Mouse (Mus musculus) C2C12 (cell line): Measurements from ENCODE around the gene Fam155a.

Experiments used
- CTCF ChIP-seq: IDR thresholded peaks from one replicate; pipeline ENCODE4 v1.5.1; 2011; ENCODE audit not compliant: control insufficient read depth, insufficient read depth, insufficient read length
- MAX ChIP-seq: IDR thresholded peaks from one replicate; pipeline ENCODE4 v1.6.1; 2011; ENCODE audit warnings: mild to moderate bottlenecking, control low read depth
- MYOG ChIP-seq: IDR thresholded peaks from one replicate; pipeline ENCODE4 v1.6.1; 2011; ENCODE audit not compliant: control insufficient read depth, insufficient read length; ENCODE audit errors: extremely low read depth
- USF1 ChIP-seq: IDR thresholded peaks from one replicate; pipeline ENCODE4 v1.6.1; 2011; ENCODE audit warnings: low read depth, mild to moderate bottlenecking, control low read depth, moderate library complexity

DNA sequence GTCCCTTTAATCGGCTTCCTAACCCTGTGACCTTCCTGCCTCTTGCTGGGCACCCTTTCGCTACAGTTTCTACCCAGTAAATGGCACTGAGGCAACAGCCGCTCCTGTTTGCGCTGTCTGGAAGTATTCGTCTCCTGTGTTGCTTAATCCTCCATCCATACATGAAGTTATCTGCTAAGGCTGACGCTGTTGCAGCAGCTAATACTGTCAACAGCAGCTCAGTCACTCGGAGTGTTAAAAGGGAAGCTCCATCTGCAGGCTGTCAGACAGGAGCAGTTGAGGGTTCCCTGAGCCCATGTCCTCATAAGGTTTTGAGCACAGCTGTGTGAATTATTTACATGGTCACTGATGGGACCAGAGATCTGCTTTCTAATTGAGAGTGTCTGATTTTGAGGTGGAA, 322.3 kb downstream of the Fam155a start:
- TF ChIP-seq MAX (no peak), USF1 (no peak), CTCF (no peak), MYOG (no peak)
